Mouse (Mus musculus) spleen, adult 2 months (tissue): ENCODE data around the gene Tfap2e.

Experiments used
- CTCF ChIP-seq: fragments of 200-500 bp; IDR thresholded peaks from 2 replicates; pipeline ENCODE4 v1.5.1; 2011; ENCODE audit warnings: mild to moderate bottlenecking, inconsistent platforms; ENCODE audit not compliant: insufficient read depth, insufficient read length, insufficient replicate concordance; ENCODE audit errors: extremely low read depth
- POLR2A ChIP-seq: fragments of 200-500 bp; IDR thresholded peaks from 2 replicates; pipeline ENCODE4 v1.6.1; 2011; ENCODE audit warnings: low read depth, low read length, inconsistent platforms

GRCm38 (mm10) chr4:126677054-126678003, 58.7 kb downstream of the Tfap2e start, which contains the start of gene Psmb2:
- TF ChIP-seq CTCF (no peak), POLR2A (peak; percentile 44)
